Mouse (Mus musculus) thymus, postnatal 25 days (tissue): ENCODE measurements around the gene Erbb3.
"Not testable (repeated sequence)": the region's sequence is repeated elsewhere in the genome, so short reads cannot be mapped to it uniquely, and the experiment has no call there.

Source experiments
- DNase-seq: peaks from one replicate; pipeline ENCODE4 v3.0.0; 2022

Gene Erbb3

GRCm38 (mm10) chr10:128550144-128550823, 39.2 kb downstream of the Erbb3 start:
- DNase-seq = not testable (repeated sequence)

DNA sequence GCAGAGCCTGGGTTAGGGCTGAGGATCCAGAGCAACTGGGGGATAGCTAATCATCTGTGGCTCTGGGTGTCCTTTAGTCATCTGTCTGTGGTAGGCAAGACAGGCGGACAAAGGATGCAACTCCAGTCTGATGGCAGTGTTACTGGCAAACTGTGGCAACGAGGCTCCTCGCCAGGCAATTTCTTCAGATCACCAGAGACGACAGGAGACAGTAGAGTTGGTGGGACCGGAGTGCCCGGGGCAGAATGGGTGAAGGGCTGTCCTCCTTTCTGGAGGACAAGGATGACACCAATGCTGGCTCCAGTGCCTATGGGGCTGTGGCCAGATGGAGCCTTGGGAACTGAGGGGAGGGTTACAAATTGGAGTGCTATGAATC, 39.8 kb downstream of the Erbb3 start:
- DNase-seq = peak; percentile 22

DNA sequence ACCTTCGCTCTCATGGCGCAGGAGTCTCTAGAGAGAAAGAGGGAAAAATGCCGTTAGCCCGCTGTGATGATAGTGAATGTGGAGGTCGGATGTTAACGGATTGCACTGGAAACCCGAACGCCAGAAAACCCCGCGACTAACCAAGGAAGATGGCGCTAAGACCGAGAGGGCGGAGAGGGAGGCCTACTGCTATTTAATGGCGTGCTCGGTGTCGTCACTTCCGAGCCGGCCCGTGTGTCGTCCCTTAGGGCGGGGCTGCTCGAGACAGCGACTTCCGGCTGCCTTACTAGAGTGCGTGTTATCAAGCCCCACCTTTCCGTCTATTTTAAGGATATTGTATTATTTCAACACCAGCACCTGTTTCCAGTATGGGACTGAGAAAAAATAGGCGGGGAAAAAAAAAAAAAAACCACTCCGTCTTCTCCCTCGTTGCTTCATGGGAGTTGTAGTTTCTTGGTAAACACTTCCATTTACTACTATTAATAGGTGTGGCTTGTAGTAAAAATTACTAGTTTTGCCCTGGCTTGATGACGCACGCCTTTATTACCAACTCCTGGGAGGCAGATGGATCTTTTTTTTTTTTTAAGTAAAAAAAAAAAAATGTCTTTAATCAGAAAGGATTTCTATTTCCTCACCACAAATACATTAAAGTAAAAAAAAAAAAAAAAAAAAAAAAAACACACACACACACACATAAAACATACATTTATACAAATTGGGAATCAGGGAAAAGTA, 40.3 kb downstream of the Erbb3 start, which contains the start of gene Rpl41:
Gene Rpl41 (minus strand): TSS at position 359 of the 735 bp plus-strand sequence.
- peak; percentile 92 for DNase-seq

DNA sequence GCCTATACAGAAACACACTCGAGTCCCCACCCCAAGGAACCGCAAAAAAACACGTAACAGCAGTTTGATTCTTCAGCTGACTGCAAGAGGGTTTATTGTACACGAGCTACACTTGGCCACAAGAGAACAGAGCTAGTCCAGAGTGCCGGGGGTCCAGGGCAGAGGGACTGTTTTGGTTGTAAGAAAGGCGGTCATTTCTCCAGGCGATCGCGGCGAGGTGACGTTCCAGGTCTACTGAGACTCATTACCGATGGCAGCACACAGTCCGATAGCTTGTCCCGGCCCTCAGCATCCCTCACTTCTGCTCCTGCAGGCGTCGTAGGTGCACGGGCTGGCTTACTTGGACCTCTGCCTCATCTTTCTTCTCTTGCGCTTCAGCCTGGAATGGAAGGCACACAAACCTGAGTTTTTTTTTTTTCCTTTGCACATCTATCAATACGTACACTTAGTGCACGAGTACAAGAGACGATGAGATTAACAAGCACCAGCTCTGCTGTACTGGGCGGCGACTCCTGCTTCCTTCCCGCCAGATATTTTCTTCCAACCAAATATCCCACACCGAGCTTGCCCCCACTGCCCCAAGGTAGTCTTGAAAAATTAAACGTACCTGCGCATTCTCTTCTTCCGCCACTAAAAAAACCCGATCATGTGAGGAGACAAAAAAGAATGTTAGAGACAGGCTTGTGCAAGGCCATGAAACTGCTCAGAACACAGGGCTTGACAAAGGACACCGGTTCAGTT, 41.2 kb downstream of the Erbb3 start:
- not testable (repeated sequence) for DNase-seq

- DNase-seq = peak; percentile 94
These were observed 42.0 kb downstream of the Erbb3 start, which contains the start of gene Zc3h10 for GRCm38 (mm10) chr10:128547361-128548032. TSS of gene Zc3h10 (minus strand) at chr10:128547774.

DNA sequence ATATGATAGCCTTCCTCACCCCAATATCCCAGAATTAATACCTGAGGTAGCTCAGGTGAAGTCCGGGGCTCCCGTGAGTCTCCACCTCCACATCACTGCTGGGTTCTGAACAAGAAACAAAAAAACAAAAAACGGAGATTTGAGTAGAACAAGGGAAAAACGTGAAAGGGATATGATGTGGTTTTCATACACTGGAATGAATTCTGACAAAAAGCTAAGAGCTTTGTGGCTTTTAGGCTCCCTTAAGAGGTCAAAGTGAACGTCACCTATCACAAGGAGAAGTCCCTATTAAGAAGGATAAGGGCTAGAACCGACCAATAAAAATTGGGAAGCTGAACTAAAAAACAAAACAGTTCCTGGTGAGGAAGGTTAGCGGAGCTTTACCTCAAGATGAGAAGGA, 42.7 kb downstream of the Erbb3 start:
- no peak for DNase-seq

GRCm38 (mm10) chr10:128546361-128546760, 43.1 kb downstream of the Erbb3 start:
- no peak for DNase-seq

- no peak for DNase-seq
These were observed 43.9 kb downstream of the Erbb3 start for GRCm38 (mm10) chr10:128545570-128545898.

DNA sequence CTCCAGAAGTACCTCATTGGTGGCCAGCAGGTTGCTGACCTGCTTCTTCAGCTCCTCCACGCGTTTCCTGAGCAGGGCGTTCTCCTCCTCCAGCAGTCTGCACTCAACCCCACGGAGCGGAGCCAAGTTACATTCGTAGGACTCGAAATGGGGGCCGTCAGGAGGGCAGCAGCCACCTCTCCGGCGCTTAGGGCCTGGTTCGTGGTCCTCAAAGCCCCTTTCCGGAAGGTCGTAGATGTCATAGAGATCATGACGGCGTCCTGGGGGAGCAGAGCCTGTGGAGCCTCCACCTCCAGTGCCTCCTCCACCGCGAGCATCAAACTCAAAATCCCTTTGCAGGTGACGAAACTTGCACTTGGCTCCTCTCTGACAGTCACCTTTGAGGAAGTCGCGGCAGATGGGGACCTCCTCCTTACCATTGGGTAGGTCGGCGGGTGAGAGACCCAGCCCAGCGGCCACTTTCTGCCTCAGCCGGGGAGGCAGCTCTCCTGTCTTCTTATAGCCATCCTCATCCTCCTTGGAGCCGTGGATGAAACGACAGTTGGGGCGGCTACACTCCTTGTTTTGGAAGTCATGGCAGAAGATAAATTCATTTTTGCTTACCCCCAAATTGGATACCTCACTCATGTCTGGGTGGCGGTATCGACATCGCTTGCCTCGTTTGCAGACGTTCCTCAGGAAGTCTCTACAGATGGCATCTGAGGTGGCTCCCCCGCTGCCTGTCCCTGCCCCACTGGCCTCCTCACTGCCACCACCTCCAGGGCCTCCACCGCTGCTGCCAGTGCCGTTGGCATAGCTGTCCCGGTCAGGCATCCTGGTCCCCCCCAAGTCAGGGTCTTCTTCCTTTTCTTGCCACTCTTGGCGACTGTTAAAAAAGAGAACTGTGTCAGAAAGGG, 44.5 kb downstream of the Erbb3 start:
- DNase-seq = no peak

- no peak for DNase-seq
These were observed 45.2 kb downstream of the Erbb3 start for GRCm38 (mm10) chr10:128544151-128544657.

DNA sequence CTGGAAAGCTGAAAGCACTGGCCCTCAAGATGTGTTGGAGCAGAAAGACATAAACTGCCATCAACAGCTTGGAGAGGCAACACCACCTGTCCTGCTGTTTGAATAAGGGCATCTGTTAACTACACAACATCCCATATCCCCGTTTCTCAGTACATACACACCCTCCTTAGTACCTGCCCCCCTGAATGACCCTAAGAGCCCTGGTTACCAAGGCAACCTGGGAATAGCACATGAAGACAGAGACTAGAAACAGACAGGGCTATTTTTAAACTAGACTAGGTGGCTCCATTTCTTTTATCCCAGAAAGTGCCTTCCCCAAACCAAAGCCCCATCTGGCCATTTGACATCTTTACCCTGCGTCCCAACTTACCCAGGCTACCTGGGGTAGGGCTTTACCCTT, 46.4 kb downstream of the Erbb3 start:
- no peak for DNase-seq

DNA sequence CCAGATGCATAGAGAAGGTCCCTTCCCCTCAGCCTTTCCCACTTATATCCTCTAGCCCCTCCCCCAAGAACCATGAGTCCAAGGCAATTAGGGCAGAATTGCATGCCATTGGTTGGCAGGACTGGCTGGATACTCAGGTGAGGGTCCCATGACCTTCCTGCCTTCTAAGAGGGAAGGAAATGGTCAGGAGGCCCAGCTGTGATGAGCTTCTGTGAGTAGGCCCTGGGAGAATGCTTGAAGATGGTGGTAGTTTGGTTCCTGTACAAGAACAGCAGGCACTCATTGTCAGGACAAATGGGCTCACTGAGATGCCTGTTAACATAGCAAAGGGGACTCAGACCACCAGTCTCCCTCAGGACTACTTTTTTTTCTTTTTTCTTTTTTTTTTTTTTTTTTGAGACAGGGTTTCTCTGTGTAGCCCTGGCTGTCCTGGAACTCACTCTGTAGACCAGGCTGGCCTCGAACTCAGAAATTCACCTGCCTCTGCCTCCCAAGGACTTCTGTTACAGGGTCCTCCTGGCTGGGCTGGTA, 51.0 kb downstream of the Erbb3 start:
- DNase-seq = no peak

GRCm38 (mm10) chr10:128536266-128536940, 53.0 kb downstream of the Erbb3 start:
- peak; percentile 95 for DNase-seq

DNA sequence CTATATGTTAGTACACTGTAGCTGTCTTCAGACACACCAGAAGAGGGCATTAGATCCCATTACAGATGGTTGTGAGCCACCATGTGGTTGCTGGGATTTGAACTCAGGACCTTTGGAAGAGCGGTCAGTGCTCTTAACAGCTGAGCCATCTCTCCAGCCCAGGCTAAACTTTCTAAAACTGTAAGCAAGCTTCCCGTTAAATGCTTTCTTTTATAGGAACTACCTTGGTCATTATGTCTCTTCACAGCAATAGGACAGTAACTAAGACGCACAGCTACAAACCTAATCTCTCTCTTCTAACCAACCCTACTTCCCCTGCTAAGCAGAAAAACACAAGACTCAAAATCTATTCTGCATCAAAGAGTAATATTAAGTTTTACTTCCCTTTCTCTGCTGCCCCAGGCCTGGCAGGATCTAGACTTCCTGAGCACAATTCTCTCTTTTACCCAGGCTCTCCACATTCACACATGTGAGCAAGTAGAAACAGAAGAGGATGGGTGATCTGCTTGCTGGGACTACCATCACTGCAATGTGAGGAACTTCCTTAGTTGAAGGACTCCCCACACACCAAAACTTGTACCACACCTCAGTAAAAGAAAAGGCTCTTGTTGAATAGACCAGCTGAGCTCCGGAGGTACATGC, 53.7 kb downstream of the Erbb3 start:
- DNase-seq = no peak

GRCm38 (mm10) chr10:128535206-128535605, 54.2 kb downstream of the Erbb3 start:
- no peak for DNase-seq

GRCm38 (mm10) chr10:128526366-128527356, 62.8 kb downstream of the Erbb3 start:
- no peak for DNase-seq

DNA sequence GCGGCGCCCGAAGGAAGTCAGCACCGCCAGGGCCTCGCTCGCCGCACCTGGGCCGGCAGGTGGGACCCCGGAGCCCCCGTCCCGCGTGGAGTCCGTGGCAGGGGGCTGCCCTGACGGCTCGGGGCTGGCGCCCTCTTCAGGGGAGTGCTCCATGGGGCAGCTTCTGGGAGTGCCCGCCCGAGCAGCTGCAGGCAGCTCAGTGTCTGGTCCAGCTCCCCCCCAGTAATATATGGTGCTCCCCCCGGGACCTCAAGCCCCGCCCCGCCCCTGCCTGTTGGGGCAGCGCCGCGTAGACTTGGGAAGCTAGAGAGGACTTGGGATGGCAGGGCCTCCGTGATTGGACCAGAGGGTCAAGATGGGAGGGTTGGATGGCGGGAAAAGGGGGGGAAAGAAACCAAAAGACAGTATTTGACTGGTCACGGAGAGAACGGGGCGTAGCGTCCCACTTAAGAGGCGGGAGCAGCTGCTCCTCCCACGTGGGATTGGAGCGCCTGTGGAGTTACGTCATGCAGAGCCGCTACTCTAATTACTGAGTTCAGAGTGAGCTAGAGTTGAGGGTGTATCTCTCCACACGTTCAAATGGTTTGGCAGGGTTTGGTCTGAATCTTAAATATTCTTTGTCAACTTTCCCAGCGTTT, 63.7 kb downstream of the Erbb3 start, which contains the start of gene Esyt1:
Gene Esyt1 (minus strand): TSS at position 201 of the 638 bp plus-strand sequence.
- peak; percentile 88 for DNase-seq
